Mouse (Mus musculus): ENCODE data around the gene Myh10. TPM values are rescaled to one million over a fixed set of nuclear protein-coding genes. Genes with fewer than 3 reads are reported as not detected.

The Myh10 gene
- 24.4 and 28.4 TPM in 2 replicates for polyA plus RNA-seq (2012; rRNA removed)
- 14.9 and 19.4 TPM in 2 replicates for polyA plus RNA-seq (2014; fragmentation: Nextera tagmentation; extraction: Ambion mirVana)

DNA sequence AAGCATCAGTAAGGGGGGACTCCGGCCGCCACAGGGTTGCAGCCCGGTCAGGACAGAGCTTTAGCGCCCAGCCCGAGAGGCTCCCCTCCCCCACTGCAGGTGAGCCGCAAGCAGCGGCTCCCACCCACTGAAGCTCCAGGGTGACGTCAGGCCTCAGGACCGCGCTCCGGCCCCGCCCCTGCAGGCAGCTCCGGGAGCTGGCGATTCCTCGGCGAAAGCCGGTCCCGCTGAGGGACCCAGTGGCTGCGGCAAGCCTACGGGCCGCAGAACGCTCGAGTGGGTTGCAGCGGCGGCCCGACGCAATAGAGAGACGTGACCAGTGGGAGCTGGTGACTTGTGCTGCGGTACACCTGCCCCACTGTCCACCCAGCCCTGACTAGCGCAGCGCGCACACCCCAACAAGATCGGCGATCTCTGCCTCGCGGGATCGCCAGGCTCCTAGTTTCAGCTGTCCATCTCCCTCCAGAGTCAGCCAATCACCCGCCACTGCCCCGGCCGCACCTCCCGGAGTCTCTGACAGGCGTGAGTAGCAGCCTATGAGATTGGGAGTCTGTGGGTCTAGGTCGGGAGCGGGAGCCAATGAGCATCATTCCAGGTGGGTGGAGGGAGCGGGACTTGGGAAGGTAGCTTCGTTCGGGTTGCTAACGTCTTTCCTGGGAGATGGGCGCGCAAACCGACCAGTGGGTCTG is at the start of gene Myh10:
TSS of gene Myh10 (plus strand) at position 239 of the 689 bp plus-strand sequence.
- peak within 1 kb of the TSS; percentile 80 for H3K27ac ChIP-seq
- WGBS (ENCODE audit: insufficient replicate concordance) = under 1% methylated on average over 51 of the region's 51 CpGs
- H3K4me1 ChIP-seq (replicated peaks; ENCODE audit: control insufficient read depth in 2 of 2, insufficient read depth in 2 of 2, low read length in 1 of 2) = peaks cover 13 to 19% of the 10 kb centered on the region in 2 experiments
- H3K9me3 ChIP-seq (ENCODE audit: control insufficient read depth, low read length) = no peaks in the 10 kb centered on the region
- no peaks in the 10 kb centered on the region for H3K27me3 ChIP-seq (ENCODE audit: control insufficient read depth, insufficient read depth, low read length)
- no peak for TF ChIP-seq EP300 (IDR thresholded peaks at IDR 0.05; ENCODE audit: low read depth)
- TF ChIP-seq CTCF (IDR thresholded peaks at IDR 0.05; ENCODE audit: low read depth) = no peak
- H3K36me3 ChIP-seq (replicated peaks; ENCODE audit: control insufficient read depth, insufficient read depth, low read depth) = no peaks in the 10 kb centered on the region
- peak; percentile 98 for ATAC-seq (ENCODE audit: insufficient read depth)
- peak within 1 kb of the TSS; percentile 97 for H3K4me2 ChIP-seq (ENCODE audit: low read depth)
- peak within 1 kb of the TSS; percentile 81 for H3K9ac ChIP-seq (replicated peaks)
- peak within 1 kb of the TSS; percentile 72 to 83 for H3K4me3 ChIP-seq (ENCODE audit: insufficient read depth in 1 of 2, low read depth in 2 of 2, low read length in 2 of 2)
- DNase-seq (ENCODE audit: low read depth in 3 of 3, low spot score in 3 of 3) = peak; percentile 98 to 99 (median 99)

DNA sequence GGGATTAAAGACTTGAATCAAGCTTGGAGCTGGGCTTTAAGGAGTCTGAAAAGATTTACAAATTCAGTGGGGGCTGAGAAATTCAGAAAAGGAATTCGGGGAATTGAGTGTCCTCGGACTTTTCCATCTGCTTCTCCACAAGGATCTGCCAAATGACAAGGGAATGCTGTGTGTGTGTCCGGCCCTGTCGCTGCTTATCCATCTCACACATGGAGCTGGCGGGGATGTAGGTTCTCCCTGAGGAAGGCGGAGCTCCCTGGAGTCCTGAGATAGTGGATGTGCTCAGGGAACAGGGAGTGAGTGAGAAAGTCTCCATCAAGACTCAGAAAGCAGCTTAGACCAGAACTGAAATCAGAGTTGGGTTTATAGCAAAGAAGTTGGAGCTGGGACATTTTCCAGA is 46.6 kb upstream of the Myh10 start:
- no peak overlapping the region for H3K27ac ChIP-seq
- no peak overlapping the region for H3K9ac ChIP-seq (replicated peaks)
- no peak overlapping the region for H3K4me2 ChIP-seq (ENCODE audit: low read depth)
- DNase-seq (ENCODE audit: low read depth in 3 of 3, low spot score in 3 of 3) (no peak), ATAC-seq (ENCODE audit: insufficient read depth) (no peak)
- no peaks in the 10 kb centered on the region for H3K36me3 ChIP-seq (replicated peaks; ENCODE audit: control insufficient read depth, insufficient read depth, low read depth)
- H3K9me3 ChIP-seq (ENCODE audit: control insufficient read depth, low read length) = no peaks in the 10 kb centered on the region
- no peak for TF ChIP-seq EP300 (IDR thresholded peaks at IDR 0.05; ENCODE audit: low read depth)
- no peak for TF ChIP-seq CTCF (IDR thresholded peaks at IDR 0.05; ENCODE audit: low read depth)
- 56% methylated on average over 6 of the region's 6 CpGs for WGBS (ENCODE audit: insufficient replicate concordance)
- no peaks in the 10 kb centered on the region for H3K4me1 ChIP-seq (replicated peaks; ENCODE audit: control insufficient read depth in 2 of 2, insufficient read depth in 2 of 2, low read length in 1 of 2)
- H3K27me3 ChIP-seq (ENCODE audit: control insufficient read depth, insufficient read depth, low read length) = no peaks in the 10 kb centered on the region
- H3K4me3 ChIP-seq (ENCODE audit: insufficient read depth in 1 of 2, low read depth in 2 of 2, low read length in 2 of 2) = no peak overlapping the region

DNA sequence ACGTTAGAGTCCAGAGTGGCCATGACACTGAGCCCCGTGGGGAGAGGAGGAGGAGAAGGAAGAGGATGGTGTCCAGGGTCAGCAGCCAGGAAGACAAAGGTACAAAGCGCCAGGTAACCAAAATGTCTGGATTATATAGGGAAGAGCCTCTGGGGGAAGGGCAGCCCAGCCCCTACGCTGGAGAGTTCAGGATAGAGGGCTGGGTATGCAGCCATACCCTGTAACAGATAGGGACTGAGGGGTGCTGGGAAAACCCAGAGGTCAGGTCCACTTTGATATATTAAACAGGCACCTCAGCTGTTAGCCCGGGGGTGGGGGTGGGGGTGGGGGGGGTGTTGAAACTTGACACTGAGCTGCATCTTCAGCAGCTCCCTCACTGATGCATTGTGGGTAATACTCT is 43.6 kb upstream of the Myh10 start:
- Histone ChIP-seq H3K27ac (no peak overlapping the region), H3K9ac (replicated peaks) (no peak overlapping the region), H3K4me1 (replicated peaks; ENCODE audit: control insufficient read depth in 2 of 2, insufficient read depth in 2 of 2, low read length in 1 of 2) (no peaks in the 10 kb centered on the region), H3K4me3 (ENCODE audit: insufficient read depth in 1 of 2, low read depth in 2 of 2, low read length in 2 of 2) (no peak overlapping the region), H3K4me2 (ENCODE audit: low read depth) (no peak overlapping the region), H3K9me3 (ENCODE audit: control insufficient read depth, low read length) (no peaks in the 10 kb centered on the region), H3K36me3 (replicated peaks; ENCODE audit: control insufficient read depth, insufficient read depth, low read depth) (no peaks in the 10 kb centered on the region), H3K27me3 (ENCODE audit: control insufficient read depth, insufficient read depth, low read length) (no peaks in the 10 kb centered on the region)
- WGBS (ENCODE audit: insufficient replicate concordance) = 51% methylated on average over 5 of the region's 5 CpGs
- ATAC-seq (ENCODE audit: insufficient read depth) (no peak), DNase-seq (ENCODE audit: low read depth in 3 of 3, low spot score in 3 of 3) (no peak)
- TF ChIP-seq CTCF (IDR thresholded peaks at IDR 0.05; ENCODE audit: low read depth) = no peak
- no peak for TF ChIP-seq EP300 (IDR thresholded peaks at IDR 0.05; ENCODE audit: low read depth)

DNA sequence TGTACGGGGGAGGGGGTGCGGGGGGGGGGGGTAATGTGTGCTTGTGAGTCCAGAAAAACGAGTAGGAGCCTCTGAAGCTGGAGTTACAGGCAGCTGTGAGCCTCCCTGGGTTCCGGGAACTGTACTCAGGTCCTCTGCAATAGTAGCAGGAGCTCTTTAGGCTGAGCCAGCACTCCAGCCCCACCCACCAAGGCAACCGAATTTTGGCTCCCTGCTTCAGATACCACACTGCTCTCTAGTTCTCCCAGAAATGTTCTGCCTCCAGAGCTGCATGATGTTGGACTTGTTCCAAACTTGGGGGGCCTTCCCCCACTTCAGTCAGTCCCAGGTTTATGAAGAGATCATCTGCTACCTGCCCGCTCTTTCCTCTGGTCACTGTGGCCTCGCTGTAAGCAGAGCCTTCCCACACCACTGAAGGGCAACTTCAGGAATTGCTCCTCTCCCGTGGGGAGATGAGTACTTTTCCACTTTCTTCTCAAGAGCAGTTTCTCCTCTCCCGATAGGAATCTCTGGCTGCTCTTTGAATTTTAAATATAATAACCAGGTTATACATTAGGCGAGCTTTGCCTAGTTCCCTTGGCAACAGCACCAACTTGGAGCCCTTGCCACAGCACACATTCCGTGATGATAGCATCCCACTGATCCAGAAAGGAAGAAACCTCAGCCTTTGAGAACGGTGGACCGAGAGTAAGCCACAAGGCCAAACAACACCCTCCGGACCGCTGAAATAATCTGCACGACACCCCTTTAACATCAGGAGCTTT is 42.8 kb upstream of the Myh10 start:
- no peak for TF ChIP-seq CTCF (IDR thresholded peaks at IDR 0.05; ENCODE audit: low read depth)
- no peak for TF ChIP-seq EP300 (IDR thresholded peaks at IDR 0.05; ENCODE audit: low read depth)
- Histone ChIP-seq H3K4me2 (ENCODE audit: low read depth) (no peak overlapping the region), H3K36me3 (replicated peaks; ENCODE audit: control insufficient read depth, insufficient read depth, low read depth) (no peaks in the 10 kb centered on the region), H3K9ac (replicated peaks) (no peak overlapping the region), H3K27ac (no peak overlapping the region), H3K27me3 (ENCODE audit: control insufficient read depth, insufficient read depth, low read length) (no peaks in the 10 kb centered on the region), H3K4me1 (replicated peaks; ENCODE audit: control insufficient read depth in 2 of 2, insufficient read depth in 2 of 2, low read length in 1 of 2) (no peaks in the 10 kb centered on the region), H3K9me3 (ENCODE audit: control insufficient read depth, low read length) (no peaks in the 10 kb centered on the region), H3K4me3 (ENCODE audit: insufficient read depth in 1 of 2, low read depth in 2 of 2, low read length in 2 of 2) (no peak overlapping the region)
- DNase-seq (ENCODE audit: low read depth in 3 of 3, low spot score in 3 of 3) (no peak), ATAC-seq (ENCODE audit: insufficient read depth) (no peak)
- 55% methylated on average over 16 of the region's 16 CpGs for WGBS (ENCODE audit: insufficient replicate concordance)

DNA sequence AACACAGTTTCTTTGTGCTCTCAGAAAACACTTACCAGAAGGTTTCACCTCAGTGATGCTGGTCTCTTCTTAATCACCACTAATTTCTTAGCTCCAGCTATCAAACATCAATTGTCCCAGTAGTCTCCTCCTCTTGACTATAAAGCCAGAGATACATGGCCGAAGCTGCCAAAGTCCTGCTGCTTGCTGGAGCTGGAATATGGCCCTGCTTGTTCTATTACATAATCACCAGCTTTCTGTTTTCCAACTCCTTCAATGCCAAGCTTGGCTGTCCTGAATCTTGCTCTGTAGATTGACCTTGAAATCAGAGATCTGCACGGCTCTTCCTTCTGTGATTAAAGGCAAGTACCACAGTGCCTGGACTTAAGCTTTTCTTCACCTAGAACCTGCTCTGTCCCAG is 39.8 kb upstream of the Myh10 start:
- H3K9me3 ChIP-seq (ENCODE audit: control insufficient read depth, low read length) = no peaks in the 10 kb centered on the region
- no peaks in the 10 kb centered on the region for H3K4me1 ChIP-seq (replicated peaks; ENCODE audit: control insufficient read depth in 2 of 2, insufficient read depth in 2 of 2, low read length in 1 of 2)
- no peak overlapping the region for H3K9ac ChIP-seq (replicated peaks)
- no peak overlapping the region for H3K27ac ChIP-seq
- H3K36me3 ChIP-seq (replicated peaks; ENCODE audit: control insufficient read depth, insufficient read depth, low read depth) = no peaks in the 10 kb centered on the region
- DNase-seq (ENCODE audit: low read depth in 3 of 3, low spot score in 3 of 3) (no peak), ATAC-seq (ENCODE audit: insufficient read depth) (no peak)
- TF ChIP-seq CTCF (IDR thresholded peaks at IDR 0.05; ENCODE audit: low read depth) = no peak
- TF ChIP-seq EP300 (IDR thresholded peaks at IDR 0.05; ENCODE audit: low read depth) = no peak
- no peak overlapping the region for H3K4me2 ChIP-seq (ENCODE audit: low read depth)
- WGBS (ENCODE audit: insufficient replicate concordance) = 69% methylated on average over 2 of the region's 2 CpGs
- H3K4me3 ChIP-seq (ENCODE audit: insufficient read depth in 1 of 2, low read depth in 2 of 2, low read length in 2 of 2) = no peak overlapping the region
- no peaks in the 10 kb centered on the region for H3K27me3 ChIP-seq (ENCODE audit: control insufficient read depth, insufficient read depth, low read length)

Data from liver, embryonic 14.5 days (tissue).